22 mouse cellular contexts compared by ENCODE assay signal in the genomic region with DNA sequence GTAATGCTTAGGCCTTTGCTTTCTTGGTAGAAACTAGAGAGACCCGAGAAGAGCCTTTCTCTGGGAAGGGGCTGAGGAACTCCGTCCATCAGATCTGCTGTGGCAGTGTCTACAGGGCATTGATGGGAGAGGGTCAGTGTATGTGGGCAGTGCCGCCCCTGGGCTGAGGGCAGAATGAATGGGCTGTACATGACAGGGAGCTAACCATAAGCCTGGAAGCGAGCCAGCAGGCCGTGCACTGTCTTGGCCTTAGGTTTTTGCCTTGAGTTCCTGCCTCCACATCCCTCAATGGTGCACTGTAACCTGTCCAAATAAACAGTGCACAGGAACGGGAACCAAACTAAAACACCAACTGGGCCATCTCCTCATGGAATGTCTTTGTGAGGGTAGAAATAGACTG. TPM values are rescaled to one million over a fixed set of nuclear protein-coding genes. Genes with fewer than 3 reads are reported as not detected.
A peak's percentile ranks its signal among the peaks of the same experiment; 100 is the strongest.
DNase-seq lines count a peak whose midpoint lies in the region; ATAC-seq and TF ChIP-seq lines count a peak whose summit lies in the region.
"Had no signal": no experiment of that assay in that cellular context is flagged by ENCODE, and none has a peak within 500 bp of the region (broad histone marks: within the 10 kb centered on the region; RNA-seq: fewer than 3 reads in every experiment).

No protein-coding gene starts in this region.

- ATAC-seq in forebrain, postnatal 0 days = no peak
- ATAC-seq in liver, embryonic 12.5 days = no peak
- ATAC-seq: activated CD4-positive, CD25-positive, alpha-beta regulatory T cell, adult 4 months; intestine, embryonic 16.5 days; Patski had no signal

- 71% methylated on average over 6 of the region's 6 CpGs for WGBS in cerebellum, adult 2 months
- 75% methylated on average over 6 of the region's 6 CpGs for WGBS in forebrain, postnatal 0 days
- WGBS in forebrain, embryonic 10.5 days = 89% methylated on average over 6 of the region's 6 CpGs
- WGBS in liver, embryonic 12.5 days (ENCODE audit: insufficient replicate concordance) = 61% methylated on average over 6 of the region's 6 CpGs

- no peaks in the 10 kb centered on the region for H3K36me3 ChIP-seq in forebrain, postnatal 0 days (ENCODE audit: insufficient read depth)
- no peaks in the 10 kb centered on the region for H3K36me3 ChIP-seq in forebrain, embryonic 10.5 days (replicated peaks)
- no peaks in the 10 kb centered on the region for H3K36me3 ChIP-seq in liver, embryonic 12.5 days
- H3K36me3 ChIP-seq: embryonic facial prominence, embryonic 15.5 days; heart, embryonic 13.5 days; hindbrain, embryonic 15.5 days had no signal

- H3K27ac ChIP-seq in cerebellum, adult 2 months (ENCODE audit: insufficient read depth, low read length) = no peak overlapping the region
- H3K27ac ChIP-seq in forebrain, postnatal 0 days (ENCODE audit: low read depth, low read length) = peak overlapping the region; percentile 22; the same call in 1 of the 2 replicates
- no peak overlapping the region for H3K27ac ChIP-seq in forebrain, embryonic 10.5 days
- H3K27ac ChIP-seq in liver, embryonic 12.5 days = peak overlapping the region; percentile 8; the same call in 1 of the 2 replicates
- H3K27ac ChIP-seq: embryonic facial prominence, embryonic 15.5 days; heart, embryonic 13.5 days had no signal

- H3K4me3 ChIP-seq in cerebellum, adult 2 months (replicated peaks; ENCODE audit: insufficient read depth, low read depth, low read length) = no peak overlapping the region
- no peak overlapping the region for H3K4me3 ChIP-seq in forebrain, postnatal 0 days (ENCODE audit: low read depth, low read length)
- H3K4me3 ChIP-seq in forebrain, embryonic 10.5 days = no peak overlapping the region
- no peak overlapping the region for H3K4me3 ChIP-seq in liver, embryonic 12.5 days
- H3K4me3 ChIP-seq: embryonic facial prominence, embryonic 15.5 days; erythroblast, embryonic 14.5 days; heart, embryonic 13.5 days; hindbrain, embryonic 15.5 days had no signal

- H3K9ac ChIP-seq in forebrain, postnatal 0 days = no peak overlapping the region
- H3K9ac ChIP-seq in liver, embryonic 12.5 days = no peak overlapping the region
- H3K9ac ChIP-seq: embryonic facial prominence, embryonic 15.5 days; heart, embryonic 13.5 days; hindbrain, embryonic 15.5 days had no signal

- H3K4me2 ChIP-seq in forebrain, postnatal 0 days (ENCODE audit: low read depth) = no peak overlapping the region
- no peak overlapping the region for H3K4me2 ChIP-seq in liver, embryonic 12.5 days
- H3K4me2 ChIP-seq: embryonic facial prominence, embryonic 15.5 days; heart, embryonic 13.5 days; hindbrain, embryonic 15.5 days had no signal

- no peak for TF ChIP-seq CTCF in cerebellum, adult 2 months (IDR thresholded peaks at IDR 0.05; ENCODE audit: borderline replicate concordance, insufficient read depth, low read depth, low read length)
- no peak for TF ChIP-seq CTCF in forebrain, postnatal 0 days (IDR thresholded peaks at IDR 0.05; ENCODE audit: low read depth)

- no peaks in the 10 kb centered on the region for H3K27me3 ChIP-seq in cerebellum, adult 2 months (ENCODE audit: control insufficient read depth, insufficient read depth, low read length)
- no peaks in the 10 kb centered on the region for H3K27me3 ChIP-seq in forebrain, postnatal 0 days (ENCODE audit: insufficient read depth, low read length)
- H3K27me3 ChIP-seq in forebrain, embryonic 10.5 days (ENCODE audit: poor library complexity, severe bottlenecking) = no peaks in the 10 kb centered on the region
- H3K27me3 ChIP-seq in liver, embryonic 12.5 days (replicated peaks) = no peaks in the 10 kb centered on the region
- H3K27me3 ChIP-seq: embryonic facial prominence, embryonic 15.5 days; hindbrain, embryonic 15.5 days had no signal

- peak; percentile 39 to 60 for DNase-seq in cerebellum, postnatal 25 days
- DNase-seq in cerebellum, adult 2 months = no peak
- no peak for DNase-seq in forebrain, postnatal 0 days
- no peak for DNase-seq in forebrain, embryonic 10.5 days (ENCODE audit: extremely low spot score, low spot score)
- DNase-seq in liver = no peak
- no peak for DNase-seq in gastrocnemius, adult 18-20 months (ENCODE audit: low spot score)
- DNase-seq: adrenal gland, postnatal 14 days; cerebellum, adult 18-20 months; embryo, embryonic 11 days; gastrocnemius, postnatal 36 days; heart, adult 11 months; heart, postnatal 36 days had no signal

- peaks cover 19% of the 10 kb centered on the region for H3K4me1 ChIP-seq in cerebellum, adult 2 months (ENCODE audit: control insufficient read depth, insufficient read depth, low read length)
- H3K4me1 ChIP-seq in forebrain, postnatal 0 days (ENCODE audit: insufficient read depth) = peaks cover 1% of the 10 kb centered on the region
- H3K4me1 ChIP-seq in forebrain, embryonic 10.5 days = 0 out of 2 replicates have a peak, but pooled peaks cover 5% of the 10 kb centered on the region
- 0 out of 2 replicates have a peak, but pooled peaks cover 13% of the 10 kb centered on the region for H3K4me1 ChIP-seq in liver, embryonic 12.5 days
- H3K4me1 ChIP-seq: embryonic facial prominence, embryonic 15.5 days; heart, embryonic 13.5 days had no signal

- no peaks in the 10 kb centered on the region for H3K9me3 ChIP-seq in forebrain, postnatal 0 days (ENCODE audit: low read length)
- H3K9me3 ChIP-seq in forebrain, embryonic 10.5 days = no peaks in the 10 kb centered on the region
- no peaks in the 10 kb centered on the region for H3K9me3 ChIP-seq in liver, embryonic 12.5 days (replicated peaks)
- H3K9me3 ChIP-seq: embryonic facial prominence, embryonic 15.5 days; heart, embryonic 13.5 days; hindbrain, embryonic 15.5 days had no signal

- no peak for TF ChIP-seq POLR2A in cerebellum, adult 2 months (IDR thresholded peaks at IDR 0.05; ENCODE audit: borderline replicate concordance, insufficient read depth, low read length)

RNA-seq across cellular contexts. Expression of a gene that starts 11.9 kb away (rescaled TPM):
- polyA plus RNA-seq in cerebellum, adult 2 months (2012; rRNA removed) = 61.1 and 65.6 TPM in 2 replicates
- 112 and 118 TPM in 2 replicates for total RNA-seq in forebrain, postnatal 0 days (2014; rRNA removed)
- 107 and 127 TPM in 2 replicates for polyA plus RNA-seq in forebrain, postnatal 0 days (2015; fragmentation: Nextera tagmentation; extraction: Ambion mirVana)
- polyA plus RNA-seq in forebrain, embryonic 10.5 days (2016; fragmentation: Nextera tagmentation; extraction: Ambion mirVana) = 1.6 and 2.0 TPM in 2 replicates
- 15.3 and 17.3 TPM in 2 replicates for polyA plus RNA-seq in liver, embryonic 12.5 days (2016; fragmentation: Nextera tagmentation; extraction: Ambion mirVana)
- not detected for total RNA-seq in gastrocnemius, adult 18-20 months (2021)
- total RNA-seq: CH12.LX; gastrocnemius, postnatal 36 days had no signal
- polyA plus RNA-seq: activated CD4-positive, CD25-positive, alpha-beta regulatory T cell, adult 4 months; erythroblast, embryonic 14.5 days; heart, postnatal 0 days; Patski had no signal

RNA-seq across cellular contexts. Expression of a gene that starts 30.8 kb away (rescaled TPM):
- 68.2 and 73.3 TPM in 2 replicates for polyA plus RNA-seq in cerebellum, adult 2 months (2012; rRNA removed)
- total RNA-seq in forebrain, postnatal 0 days (2014; rRNA removed) = 62.5 and 68.0 TPM in 2 replicates
- polyA plus RNA-seq in forebrain, postnatal 0 days (2015; fragmentation: Nextera tagmentation; extraction: Ambion mirVana) = 32.2 and 37.4 TPM in 2 replicates
- 58.2 and 58.6 TPM in 2 replicates for polyA plus RNA-seq in forebrain, embryonic 10.5 days (2016; fragmentation: Nextera tagmentation; extraction: Ambion mirVana)
- polyA plus RNA-seq in liver, embryonic 12.5 days (2016; fragmentation: Nextera tagmentation; extraction: Ambion mirVana) = 46.7 and 50.1 TPM in 2 replicates
- 10 to 100 TPM; 30.3 to 32.8 TPM for total RNA-seq in gastrocnemius, adult 18-20 months (2021)

RNA-seq across cellular contexts. Expression of a gene that starts 45.8 kb away (rescaled TPM):
- 28.7 and 31.6 TPM in 2 replicates for polyA plus RNA-seq in cerebellum, adult 2 months (2012; rRNA removed)
- total RNA-seq in forebrain, postnatal 0 days (2014; rRNA removed) = 10.8 and 20.7 TPM in 2 replicates
- polyA plus RNA-seq in forebrain, postnatal 0 days (2015; fragmentation: Nextera tagmentation; extraction: Ambion mirVana) = 6.0 and 10.4 TPM in 2 replicates
- polyA plus RNA-seq in forebrain, embryonic 10.5 days (2016; fragmentation: Nextera tagmentation; extraction: Ambion mirVana) = 2.2 and 2.8 TPM in 2 replicates
- 0.43 and 0.54 TPM in 2 replicates for polyA plus RNA-seq in liver, embryonic 12.5 days (2016; fragmentation: Nextera tagmentation; extraction: Ambion mirVana)
- total RNA-seq in gastrocnemius, adult 18-20 months (2021) = 1 to 10 TPM; 1.5 TPM
- total RNA-seq: CH12.LX had no signal
- polyA plus RNA-seq: activated CD4-positive, CD25-positive, alpha-beta regulatory T cell, adult 4 months had no signal

Comparison
In these comparisons a context has a peak if more than half of its experiments do, and no peak if none do; other contexts are left out.
1. DNase-seq: peak in cerebellum, postnatal 25 days (2 of 2); none in cerebellum, adult 2 months (0 of 2), forebrain, postnatal 0 days (single experiment), forebrain, embryonic 10.5 days (single experiment), liver (single experiment) and gastrocnemius, adult 18-20 months (single experiment).
2. H3K27ac ChIP-seq: peak in forebrain, postnatal 0 days (single experiment) and liver, embryonic 12.5 days (single experiment); none in cerebellum, adult 2 months (single experiment) and forebrain, embryonic 10.5 days (single experiment).